Mouse (Mus musculus) T-helper 17 cell (primary cell): ENCODE measurements around the gene Pelp1.
"Not testable (repeated sequence)": the region's sequence is repeated elsewhere in the genome, so short reads cannot be mapped to it uniquely, and the experiment has no call there.

Source experiments
- in situ Hi-C, 2 experiments: fragments of 300-600 bp; cut with MboI, MseI; formaldehyde crosslinking; loops; 1 replicate in 1 of 2; 2 replicates in 1 of 2; pipeline ENCODE4 v1.15.1; 2025; ENCODE audit warnings: high pct_unique_total_duplicates in 2 of 2

Gene Pelp1

GRCm38 (mm10) chr11:70431574-70431973 lies 21.7 kb upstream of the Pelp1 start:
- in situ Hi-C loops: loop anchor here in 1 of 2 experiments (5.0 kb wide), 1 partner anchor 76 kb away; the partner anchor contains the start of gene Tm4sf5

- in situ Hi-C loops: not testable (repeated sequence)
Observed at GRCm38 (mm10) chr11:70426598-70426997, 16.8 kb upstream of the Pelp1 start.

GRCm38 (mm10) chr11:70419486-70419885 lies 9.7 kb upstream of the Pelp1 start:
- in situ Hi-C loops: loop anchor here in 1 of 2 experiments (5.0 kb wide), 2 partner anchors 43 to 88 kb away; partner anchors contain the start of gene Tm4sf5

- in situ Hi-C loops: loop anchor here in 1 of 2 experiments (5.0 kb wide), 2 partner anchors 44 to 89 kb away; partner anchors contain the start of gene Tm4sf5
Observed at GRCm38 (mm10) chr11:70418199-70418598, 8.4 kb upstream of the Pelp1 start.

GRCm38 (mm10) chr11:70413961-70414360 lies 4.1 kb upstream of the Pelp1 start:
- in situ Hi-C loops: loop anchor here in 1 of 2 experiments (5.0 kb wide), 2 partner anchors 98 to 193 kb away; partner anchors contain the start of gene Vmo1

- in situ Hi-C loops: loop anchor here in 1 of 2 experiments (5.0 kb wide), 2 partner anchors 100 to 195 kb away; partner anchors contain the start of gene Vmo1
Observed at GRCm38 (mm10) chr11:70412591-70412990, 2.8 kb upstream of the Pelp1 start.

GRCm38 (mm10) chr11:70410297-70410643 lies 439 bp upstream of the Pelp1 start:
- in situ Hi-C loops: loop anchor here in 1 of 2 experiments (5.0 kb wide), 2 partner anchors 102 to 197 kb away; partner anchors contain the start of gene Vmo1

- in situ Hi-C loops: no loop called here
Observed at GRCm38 (mm10) chr11:70403598-70403997, 6.2 kb downstream of the Pelp1 start.

GRCm38 (mm10) chr11:70389421-70389820 lies 20.4 kb downstream of the Pelp1 start:
- in situ Hi-C loops: no loop called here

- in situ Hi-C loops: no loop called here
Observed at GRCm38 (mm10) chr11:70387436-70387835, 22.4 kb downstream of the Pelp1 start.

GRCm38 (mm10) chr11:70384136-70384535 lies 25.7 kb downstream of the Pelp1 start:
- in situ Hi-C loops: no loop called here

- in situ Hi-C loops: no loop called here
Observed at GRCm38 (mm10) chr11:70381330-70381729, 28.5 kb downstream of the Pelp1 start.

- in situ Hi-C loops: no loop called here
Observed at GRCm38 (mm10) chr11:70380478-70381005, 29.3 kb downstream of the Pelp1 start.

GRCm38 (mm10) chr11:70376054-70376453 lies 33.8 kb downstream of the Pelp1 start:
- in situ Hi-C loops: no loop called here

- in situ Hi-C loops: no loop called here
Observed at GRCm38 (mm10) chr11:70374302-70374701, 35.5 kb downstream of the Pelp1 start.

- in situ Hi-C loops: no loop called here
Observed at GRCm38 (mm10) chr11:70372849-70373557, 36.8 kb downstream of the Pelp1 start.

- in situ Hi-C loops: no loop called here
Observed at GRCm38 (mm10) chr11:70372396-70372795, 37.4 kb downstream of the Pelp1 start.

GRCm38 (mm10) chr11:70368626-70369025 lies 41.2 kb downstream of the Pelp1 start:
- in situ Hi-C loops: not testable (repeated sequence)

GRCm38 (mm10) chr11:70367701-70368100 lies 42.1 kb downstream of the Pelp1 start:
- in situ Hi-C loops: not testable (repeated sequence)

GRCm38 (mm10) chr11:70351868-70352267 lies 58.0 kb downstream of the Pelp1 start, which contains the start of gene Alox15:
TSS of gene Alox15 (minus strand) at chr11:70352031.
- in situ Hi-C loops: no loop called here

GRCm38 (mm10) chr11:70348630-70349029 lies 61.2 kb downstream of the Pelp1 start:
- in situ Hi-C loops: no loop called here

GRCm38 (mm10) chr11:70347861-70348260 lies 62.0 kb downstream of the Pelp1 start:
- in situ Hi-C loops: no loop called here

- in situ Hi-C loops: no loop called here
Observed at GRCm38 (mm10) chr11:70345546-70345945, 64.3 kb downstream of the Pelp1 start.
